In the genomic region with DNA sequence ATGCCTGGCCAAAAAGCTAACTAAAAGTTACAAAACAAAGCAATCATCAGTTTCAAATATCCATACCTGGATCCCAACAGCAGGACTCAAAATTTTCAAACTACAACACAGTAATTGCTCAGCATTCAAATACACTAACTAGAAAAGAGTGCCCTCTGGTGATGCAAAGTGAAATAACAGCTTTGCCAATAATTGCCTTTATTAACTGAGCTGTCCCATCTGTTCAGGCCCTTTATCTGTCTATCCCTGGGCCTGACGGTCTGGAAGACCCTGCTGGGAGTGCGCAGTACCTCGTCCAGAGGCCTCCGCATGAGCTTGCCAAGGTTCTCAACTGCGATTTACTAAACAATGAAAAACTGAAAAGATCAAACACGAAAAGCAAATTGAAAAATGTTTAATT, we compare ENCODE assay signal across 10 mouse cellular contexts. TPM values are rescaled to one million over a fixed set of nuclear protein-coding genes. Genes with fewer than 3 reads are reported as not detected.
DNase-seq lines count a peak whose midpoint lies in the region; ATAC-seq and TF ChIP-seq lines count a peak whose summit lies in the region.
"Had no signal": no experiment of that assay in that cellular context is flagged by ENCODE, and none has a peak within 500 bp of the region (broad histone marks: within the 10 kb centered on the region; RNA-seq: fewer than 3 reads in every experiment).

No protein-coding gene starts in this region.

- WGBS in thymus, adult 2 months: 89% methylated on average over 6 of the region's 6 CpGs

- no peaks in the 10 kb centered on the region for H3K27me3 ChIP-seq in thymus, adult 2 months (ENCODE audit: control insufficient read depth, insufficient read depth, low read length)
- H3K27me3 ChIP-seq: megakaryocyte, embryonic 14.5 days had no signal

- TF ChIP-seq CTCF in thymus, adult 2 months (IDR thresholded peaks at IDR 0.05; ENCODE audit: borderline replicate concordance, control insufficient read depth, extremely low read depth, insufficient read depth, low read length, poor library complexity): no peak

- peak; percentile 48 for DNase-seq in adrenal gland, postnatal 10 days
- DNase-seq in adrenal gland, adult 8-10 months: no peak
- DNase-seq in thymus, adult 2 months: peak; percentile 12
- no peak for DNase-seq in thymus, adult 18-20 months
- DNase-seq in embryo, embryonic 11 days: peak; percentile 72
- DNase-seq in kidney, postnatal 36 days: peak; percentile 13 to 43

- H3K4me1 ChIP-seq in thymus, adult 2 months (replicated peaks; ENCODE audit: control insufficient read depth, insufficient read depth, low read length): no peaks in the 10 kb centered on the region

- peak; percentile 68 for ATAC-seq in megakaryocyte, adult 5-6 weeks (ENCODE audit: poor library complexity, severe bottlenecking)
- ATAC-seq in inflammation-experienced regulatory T-cells, adult 6 months: no peak

- H3K36me3 ChIP-seq in thymus, adult 2 months (ENCODE audit: control insufficient read depth, insufficient read depth, low read length): no peaks in the 10 kb centered on the region

- H3K27ac ChIP-seq in thymus, adult 2 months (ENCODE audit: control insufficient read depth, insufficient read depth, low read length): no peak overlapping the region

- no peak overlapping the region for H3K4me3 ChIP-seq in thymus, adult 2 months (ENCODE audit: control insufficient read depth, insufficient read depth, low read length)
- H3K4me3 ChIP-seq: megakaryocyte, embryonic 14.5 days had no signal

- no peak for TF ChIP-seq POLR2A in thymus, adult 2 months (IDR thresholded peaks at IDR 0.05; ENCODE audit: control insufficient read depth, extremely low read depth, insufficient read depth, low read length, poor library complexity)

RNA-seq across cellular contexts. Expression of gene Cep128, which starts 58.1 kb away (rescaled TPM):
- 1 to 10 TPM; 4.5 to 8.7 TPM for total RNA-seq in adrenal gland, postnatal 10 days (2021)
- total RNA-seq in adrenal gland, adult 8-10 months (2022): 10 to 100 TPM in 1 of 4 experiments, 1 to 10 TPM in 3; 2.6 to 10.2 (median 3.9) TPM
- 10.3 and 12.8 TPM in 2 replicates for polyA plus RNA-seq in thymus, adult 2 months (2012; rRNA removed)
- 30.8 and 37.3 TPM in 2 replicates for total RNA-seq in megakaryocyte, adult 5-6 weeks (2015)
- 38.2 and 47.2 TPM in 2 replicates for total RNA-seq in megakaryocyte, adult 5-6 weeks (2017)
- polyA plus RNA-seq in inflammation-experienced regulatory T-cells, adult 6 months (2017; shearing (Covaris generic)): 10 to 100 TPM in 2 of 3 experiments, 1 to 10 TPM in 1; 6.3 to 16.3 (median 12.1) TPM

RNA-seq across cellular contexts. Expression of gene Tshr, which starts 58.3 kb away (rescaled TPM):
- 1 to 10 TPM; 1.8 to 2.6 TPM for total RNA-seq in adrenal gland, postnatal 10 days (2021)
- 10 to 100 TPM in 1 of 4 experiments, 1 to 10 TPM in 3; 3.0 to 14.1 (median 5.3) TPM for total RNA-seq in adrenal gland, adult 8-10 months (2022)
- polyA plus RNA-seq in thymus, adult 2 months (2012; rRNA removed): 0.78 and 1.4 TPM in 2 replicates
- total RNA-seq in megakaryocyte, adult 5-6 weeks (2015): 0.27 and 0.45 TPM in 2 replicates
- total RNA-seq in megakaryocyte, adult 5-6 weeks (2017): 0.55 and 1.1 TPM in 2 replicates
- polyA plus RNA-seq in inflammation-experienced regulatory T-cells, adult 6 months (2017; shearing (Covaris generic)): not detected
- polyA plus RNA-seq: C2C12 had no signal

Comparison
In these comparisons a context has a peak if more than half of its experiments do, and no peak if none do; other contexts are left out.
1. DNase-seq: peak in adrenal gland, postnatal 10 days (single experiment), thymus, adult 2 months (single experiment), embryo, embryonic 11 days (single experiment) and kidney, postnatal 36 days (2 of 2); none in adrenal gland, adult 8-10 months (single experiment) and thymus, adult 18-20 months (0 of 2).